ENCODE assay signal across 8 mouse cellular contexts in the genomic region with DNA sequence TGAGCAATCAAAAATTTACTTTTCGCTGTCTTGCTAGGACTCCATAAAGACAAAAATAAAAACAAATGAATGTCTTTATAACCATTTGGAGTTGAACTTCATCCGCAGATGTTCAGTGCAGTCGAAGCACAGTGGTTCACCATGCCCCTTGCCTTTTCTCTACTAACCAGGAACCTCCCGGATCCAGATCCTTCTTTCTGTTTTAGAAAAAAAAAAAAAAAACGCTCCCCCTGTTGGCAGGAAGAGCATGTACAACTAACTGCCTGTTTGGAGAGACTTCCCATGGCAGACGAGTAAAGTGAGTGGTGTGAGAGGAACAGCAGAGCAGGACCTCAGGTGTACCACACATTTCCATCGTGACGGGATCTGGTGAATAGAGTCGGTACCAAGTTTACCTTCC. TPM values are rescaled to one million over a fixed set of nuclear protein-coding genes. Genes with fewer than 3 reads are reported as not detected.
DNase-seq lines count a peak whose midpoint lies in the region; ATAC-seq and TF ChIP-seq lines count a peak whose summit lies in the region.

No protein-coding gene starts in this region.

- H3K4me2 ChIP-seq in kidney, embryonic 15.5 days: peak overlapping the region; percentile 78
- peak overlapping the region; percentile 69 for H3K4me2 ChIP-seq in forebrain, embryonic 12.5 days
- H3K4me2 ChIP-seq in limb, embryonic 14.5 days (replicated peaks; ENCODE audit: low read depth, low read length, severe bottlenecking): peak overlapping the region; percentile 81; the same call in 1 of the 2 replicates
- peak overlapping the region; percentile 70; the same call in 1 of the 2 replicates for H3K4me2 ChIP-seq in neural tube, embryonic 14.5 days (ENCODE audit: low read depth, low read length)

- H3K27ac ChIP-seq in kidney, embryonic 15.5 days: no peak overlapping the region
- no peak overlapping the region for H3K27ac ChIP-seq in forebrain, embryonic 12.5 days
- no peak overlapping the region for H3K27ac ChIP-seq in limb, embryonic 14.5 days (replicated peaks; ENCODE audit: low read depth, low read length)
- H3K27ac ChIP-seq in neural tube, embryonic 14.5 days (ENCODE audit: low read depth, low read length): no peak overlapping the region

- no peak overlapping the region for H3K9ac ChIP-seq in kidney, embryonic 15.5 days
- no peak overlapping the region for H3K9ac ChIP-seq in forebrain, embryonic 12.5 days
- H3K9ac ChIP-seq in limb, embryonic 14.5 days (ENCODE audit: low read depth, low read length, severe bottlenecking): no peak overlapping the region
- H3K9ac ChIP-seq in neural tube, embryonic 14.5 days (replicated peaks; ENCODE audit: low read depth, low read length): no peak overlapping the region

- no peak for ATAC-seq in kidney, embryonic 15.5 days (replicated peaks; ENCODE audit: low FRiP score)
- no peak for ATAC-seq in forebrain, embryonic 12.5 days (ENCODE audit: low FRiP score)
- ATAC-seq in limb, embryonic 14.5 days (ENCODE audit: low FRiP score, low read depth): no peak
- ATAC-seq in neural tube, embryonic 14.5 days (ENCODE audit: low read depth): no peak

- H3K4me3 ChIP-seq in kidney, embryonic 15.5 days (replicated peaks): peak overlapping the region; percentile 89
- peak overlapping the region; percentile 85; the same call in 1 of the 2 replicates for H3K4me3 ChIP-seq in forebrain, embryonic 12.5 days (replicated peaks)
- H3K4me3 ChIP-seq in limb, embryonic 14.5 days (replicated peaks; ENCODE audit: low read length): peak overlapping the region; percentile 79; the same call in 1 of the 2 replicates
- H3K4me3 ChIP-seq in neural tube, embryonic 14.5 days (ENCODE audit: low read depth, low read length): 0 out of 2 replicates have a peak overlapping the region, but pooled peaks have one; percentile 82

- no peaks in the 10 kb centered on the region for H3K27me3 ChIP-seq in kidney, embryonic 15.5 days
- no peaks in the 10 kb centered on the region; the same call in 1 of the 2 replicates for H3K27me3 ChIP-seq in forebrain, embryonic 12.5 days
- no peaks in the 10 kb centered on the region for H3K27me3 ChIP-seq in limb, embryonic 14.5 days (ENCODE audit: control insufficient read depth, insufficient read depth, low read length)
- no peaks in the 10 kb centered on the region for H3K27me3 ChIP-seq in neural tube, embryonic 14.5 days (ENCODE audit: control insufficient read depth, insufficient read depth, low read length)

- DNase-seq in kidney, postnatal 25 days: no peak
- peak; percentile 65 for DNase-seq in NIH3T3 (ENCODE audit: low read depth)
- peak; percentile 38 for DNase-seq in limb, embryonic 14.5 days (ENCODE audit: low spot score)
- DNase-seq in adrenal gland, postnatal 4 days (ENCODE audit: low spot score in 2 of 2): no peak
- no peak for DNase-seq in gastrocnemius, postnatal 10 days

- H3K9me3 ChIP-seq in kidney, embryonic 15.5 days (replicated peaks): no peaks in the 10 kb centered on the region
- no peaks in the 10 kb centered on the region for H3K9me3 ChIP-seq in forebrain, embryonic 12.5 days
- H3K9me3 ChIP-seq in limb, embryonic 14.5 days (ENCODE audit: control insufficient read depth, low read length): no peaks in the 10 kb centered on the region
- no peaks in the 10 kb centered on the region for H3K9me3 ChIP-seq in neural tube, embryonic 14.5 days (ENCODE audit: control insufficient read depth, low read length)

- H3K4me1 ChIP-seq in kidney, embryonic 15.5 days: peaks cover 30% of the 10 kb centered on the region
- H3K4me1 ChIP-seq in forebrain, embryonic 12.5 days: peaks cover 19% of the 10 kb centered on the region
- H3K4me1 ChIP-seq in limb, embryonic 14.5 days (ENCODE audit: control insufficient read depth, insufficient read depth, low read length): peaks cover 17% of the 10 kb centered on the region; the same call in 1 of the 2 replicates
- 0 out of 2 replicates have a peak, but pooled peaks cover 7% of the 10 kb centered on the region for H3K4me1 ChIP-seq in neural tube, embryonic 14.5 days (ENCODE audit: control insufficient read depth, insufficient read depth, low read length)

- 0 out of 2 replicates have a peak, but pooled peaks cover 1% of the 10 kb centered on the region for H3K36me3 ChIP-seq in kidney, embryonic 15.5 days
- H3K36me3 ChIP-seq in forebrain, embryonic 12.5 days (replicated peaks): no peaks in the 10 kb centered on the region
- H3K36me3 ChIP-seq in limb, embryonic 14.5 days (ENCODE audit: control insufficient read depth, insufficient read depth, low read length): no peaks in the 10 kb centered on the region
- no peaks in the 10 kb centered on the region for H3K36me3 ChIP-seq in neural tube, embryonic 14.5 days (ENCODE audit: control insufficient read depth, insufficient read depth, low read length)

- no peak for TF ChIP-seq POLR2A in limb, embryonic 14.5 days (IDR thresholded peaks at IDR 0.05; ENCODE audit: borderline replicate concordance, extremely low read depth, insufficient read depth, insufficient read length)

- WGBS in kidney, embryonic 15.5 days: 31% methylated on average over 9 of the region's 9 CpGs
- 35% methylated on average over 9 of the region's 9 CpGs for WGBS in forebrain, embryonic 12.5 days
- 32% methylated on average over 9 of the region's 9 CpGs for WGBS in limb, embryonic 14.5 days
- WGBS in neural tube, embryonic 14.5 days: 34% methylated on average over 9 of the region's 9 CpGs

RNA-seq across cellular contexts. Expression of gene Gclc, which starts 1.7 kb away (rescaled TPM):
- polyA plus RNA-seq in kidney, embryonic 15.5 days (2015; fragmentation: Nextera tagmentation; extraction: Ambion mirVana): 24.0 and 24.2 TPM in 2 replicates
- 22.5 and 23.5 TPM in 2 replicates for polyA plus RNA-seq in forebrain, embryonic 12.5 days (2016; fragmentation: Nextera tagmentation; extraction: Ambion mirVana)
- polyA plus RNA-seq in limb, embryonic 14.5 days (2012; rRNA removed): 15.2 and 17.0 TPM in 2 replicates
- polyA plus RNA-seq in limb, embryonic 14.5 days (2014; fragmentation: Nextera tagmentation; extraction: Ambion mirVana): 14.0 and 15.2 TPM in 2 replicates
- polyA plus RNA-seq in neural tube, embryonic 14.5 days (2014; fragmentation: Nextera tagmentation; extraction: Ambion mirVana): 22.3 and 25.1 TPM in 2 replicates
- 10 to 100 TPM; 45.1 to 45.5 TPM for total RNA-seq in adrenal gland, postnatal 4 days (2021)
- total RNA-seq in gastrocnemius, postnatal 10 days (2021): 1 to 10 TPM; 5.0 to 7.7 TPM

Comparison
In these comparisons a context has a peak if more than half of its experiments do, and no peak if none do; other contexts are left out.
1. DNase-seq: peak in NIH3T3 (single experiment) and limb, embryonic 14.5 days (single experiment); none in kidney, postnatal 25 days (0 of 2), adrenal gland, postnatal 4 days (0 of 2) and gastrocnemius, postnatal 10 days (single experiment).
2. Peak in every context shown above with its lines, with median percentiles within 50 percentile points of each other: H3K4me2 ChIP-seq and H3K4me3 ChIP-seq.